Mouse (Mus musculus) C2C12 (cell line): ENCODE data around the gene Pnck. TPM values are rescaled to one million over a fixed set of nuclear protein-coding genes. Genes with fewer than 3 reads are reported as not detected.

Source experiments
- H3K27me3 ChIP-seq: one replicate; pipeline ENCODE4 v1.6.1; 2011; ENCODE audit not compliant: control insufficient read depth, insufficient read depth, insufficient read length
- H3K36me3 ChIP-seq: one replicate; pipeline ENCODE4 v1.6.1; 2011; ENCODE audit not compliant: control insufficient read depth, insufficient read depth
- H3K4me3 ChIP-seq: one replicate; pipeline ENCODE4 v1.5.1; 2011; ENCODE audit warnings: mild to moderate bottlenecking, control low read depth; ENCODE audit not compliant: poor library complexity, insufficient read depth, severe bottlenecking
- H3K79me2 ChIP-seq: one replicate; pipeline ENCODE4 v1.6.1; 2011; ENCODE audit not compliant: control insufficient read depth, insufficient read depth
- H3K79me3 ChIP-seq: one replicate; pipeline ENCODE4 v1.6.1; 2011; ENCODE audit warnings: low read depth, control low read depth
- H3ac ChIP-seq: one replicate; pipeline ENCODE3; 2011; ENCODE audit warnings: low read depth; ENCODE audit not compliant: control insufficient read depth, insufficient read length
- CEBPB ChIP-seq: IDR thresholded peaks from one replicate; pipeline ENCODE4 v1.6.1; 2011; ENCODE audit warnings: low read depth, mild to moderate bottlenecking, control low read depth, moderate library complexity
- CTCF ChIP-seq: IDR thresholded peaks from one replicate; pipeline ENCODE4 v1.5.1; 2011; ENCODE audit not compliant: control insufficient read depth, insufficient read depth, insufficient read length
- FOSL1 ChIP-seq: IDR thresholded peaks from one replicate; pipeline ENCODE4 v1.8.0; 2011; ENCODE audit warnings: mild to moderate bottlenecking, low read length; ENCODE audit not compliant: poor library complexity, insufficient read depth, severe bottlenecking
- MAX ChIP-seq: IDR thresholded peaks from one replicate; pipeline ENCODE4 v1.6.1; 2011; ENCODE audit warnings: mild to moderate bottlenecking, control low read depth
- MYOD1 ChIP-seq: IDR thresholded peaks from one replicate; pipeline ENCODE4 v1.6.1; 2011; ENCODE audit warnings: low read depth; ENCODE audit not compliant: control insufficient read depth, insufficient read length
- MYOG ChIP-seq: IDR thresholded peaks from one replicate; pipeline ENCODE4 v1.6.1; 2011; ENCODE audit not compliant: control insufficient read depth, insufficient read length; ENCODE audit errors: extremely low read depth
- USF1 ChIP-seq: IDR thresholded peaks from one replicate; pipeline ENCODE4 v1.6.1; 2011; ENCODE audit warnings: low read depth, mild to moderate bottlenecking, control low read depth, moderate library complexity
- polyA plus RNA-seq: library from polyadenylated mRNA; unstranded; fragments of >200 nt; fragmentation: generic; extraction: Trizol; gene quantifications from one replicate; pipeline ENCODE4 v1.2.1, GENCODE M21; 2012; ENCODE audit warnings: missing spikeins

Pnck gene
- polyA plus RNA-seq, 1 experiment = 0.06 TPM

GRCm38 (mm10) chrX:73613665-73614064 lies 46.3 kb downstream of the Pnck start:
- Histone ChIP-seq H3K79me3 (no peaks in the 10 kb centered on the region), H3K36me3 (no peaks in the 10 kb centered on the region), H3K79me2 (no peaks in the 10 kb centered on the region), H3ac (no peak overlapping the region), H3K4me3 (no peak overlapping the region), H3K27me3 (no peaks in the 10 kb centered on the region)
- no peak for TF ChIP-seq MYOD1
- TF ChIP-seq FOSL1 = no peak
- TF ChIP-seq CTCF = no peak
- no peak for TF ChIP-seq USF1
- no peak for TF ChIP-seq CEBPB
- no peak for TF ChIP-seq MAX
- no peak for TF ChIP-seq MYOG

Other genes with a start within 250 kb of the Pnck start
- 0.02 TPM for gene Zfp92, start 249.0 kb downstream of the Pnck start, polyA plus RNA-seq
- not detected for gene Trex2, start 224.8 kb downstream of the Pnck start, polyA plus RNA-seq
- gene Haus7, start 201.1 kb downstream of the Pnck start, polyA plus RNA-seq = 42.6 TPM
- gene Bgn, start 176.5 kb downstream of the Pnck start, polyA plus RNA-seq = 731 TPM
- gene Atp2b3, start 157.0 kb downstream of the Pnck start, polyA plus RNA-seq = not detected
- 22.3 TPM for gene Dusp9, start 20.7 kb downstream of the Pnck start, polyA plus RNA-seq
- 62.8 TPM for gene Slc6a8, start 13.0 kb upstream of the Pnck start, polyA plus RNA-seq
- gene Bcap31, start 56.1 kb upstream of the Pnck start, polyA plus RNA-seq = 185 TPM
- 7.6 TPM for gene Abcd1, start 56.5 kb upstream of the Pnck start, polyA plus RNA-seq
- gene Plxnb3, start 97.0 kb upstream of the Pnck start, polyA plus RNA-seq = 0.02 TPM
- gene Srpk3, start 114.3 kb upstream of the Pnck start, polyA plus RNA-seq = 0.09 TPM
- 141 TPM for gene Idh3g, start 126.8 kb upstream of the Pnck start, polyA plus RNA-seq
- gene Ssr4, start 126.9 kb upstream of the Pnck start, polyA plus RNA-seq = 260 TPM
- gene Pdzd4, start 164.9 kb upstream of the Pnck start, polyA plus RNA-seq = 0.18 TPM
- 0.02 TPM for gene Avpr2, start 232.0 kb upstream of the Pnck start, polyA plus RNA-seq
- gene L1cam, start 236.0 kb upstream of the Pnck start, polyA plus RNA-seq = 0.55 TPM